Mouse (Mus musculus) heart, embryonic 15.5 days (tissue): Measurements from ENCODE around the gene Rab7b. TPM values are rescaled to one million over a fixed set of nuclear protein-coding genes. Genes with fewer than 3 reads are reported as not detected.

Experiments used
- ATAC-seq: fragments of 200-750 bp; cut with Nextera tagmentation; replicated peaks from 2 replicates; pipeline ENCODE4 v1.8.0; 2017; ENCODE audit warnings: low read depth, moderate TSS enrichment; ENCODE audit not compliant: insufficient number of reproducible peaks, insufficient read depth, low FRiP score
- H3K27ac ChIP-seq: fragments of 300-500 bp; sonication (generic); 2 replicates; pipeline ENCODE4 v1.5.1; 2015; ENCODE audit warnings: mild to moderate bottlenecking, inconsistent platforms
- H3K27me3 ChIP-seq: fragments of 300-500 bp; sonication (generic); 2 replicates; pipeline ENCODE4 v1.6.1; 2015; ENCODE audit warnings: inconsistent platforms
- H3K36me3 ChIP-seq: fragments of 300-500 bp; sonication (generic); 2 replicates; pipeline ENCODE4 v1.6.1; 2015; ENCODE audit warnings: mild to moderate bottlenecking, inconsistent platforms
- H3K4me1 ChIP-seq: fragments of 300-500 bp; sonication (generic); replicated peaks from 2 replicates; pipeline ENCODE4 v1.6.1; 2015; ENCODE audit warnings: inconsistent platforms
- H3K4me2 ChIP-seq: fragments of 300-500 bp; sonication (generic); 2 replicates; pipeline ENCODE4 v1.6.1; 2015; ENCODE audit warnings: inconsistent platforms, mild to moderate bottlenecking, moderate library complexity
- H3K4me3 ChIP-seq: fragments of 300-500 bp; sonication (generic); 2 replicates; pipeline ENCODE4 v1.5.1; 2015; ENCODE audit warnings: mild to moderate bottlenecking, inconsistent platforms
- H3K9ac ChIP-seq: fragments of 300-500 bp; sonication (generic); 2 replicates; pipeline ENCODE4 v1.6.1; 2015; ENCODE audit warnings: mild to moderate bottlenecking, inconsistent platforms
- H3K9me3 ChIP-seq: fragments of 300-500 bp; sonication (generic); replicated peaks from 2 replicates; pipeline ENCODE4 v1.6.1; 2016; ENCODE audit warnings: inconsistent platforms
- WGBS: fragments of 180-500 bp; shearing (Covaris S2); methylation state at CpG from one replicate; pipeline ENCODE4 v1.1.7; 2015; ENCODE audit warnings: mixed read lengths; 5-methylcytosine and 5-hydroxymethylcytosine counted together
- polyA plus RNA-seq: library from polyadenylated mRNA; unstranded; fragments of >200 nt; fragmentation: Nextera tagmentation; extraction: Ambion mirVana; gene quantifications from 2 replicates; pipeline ENCODE4 v1.2.1, GENCODE M21; 2015

Rab7b gene
- polyA plus RNA-seq, 1 experiment from 2014 or later = 3.3 TPM

DNA sequence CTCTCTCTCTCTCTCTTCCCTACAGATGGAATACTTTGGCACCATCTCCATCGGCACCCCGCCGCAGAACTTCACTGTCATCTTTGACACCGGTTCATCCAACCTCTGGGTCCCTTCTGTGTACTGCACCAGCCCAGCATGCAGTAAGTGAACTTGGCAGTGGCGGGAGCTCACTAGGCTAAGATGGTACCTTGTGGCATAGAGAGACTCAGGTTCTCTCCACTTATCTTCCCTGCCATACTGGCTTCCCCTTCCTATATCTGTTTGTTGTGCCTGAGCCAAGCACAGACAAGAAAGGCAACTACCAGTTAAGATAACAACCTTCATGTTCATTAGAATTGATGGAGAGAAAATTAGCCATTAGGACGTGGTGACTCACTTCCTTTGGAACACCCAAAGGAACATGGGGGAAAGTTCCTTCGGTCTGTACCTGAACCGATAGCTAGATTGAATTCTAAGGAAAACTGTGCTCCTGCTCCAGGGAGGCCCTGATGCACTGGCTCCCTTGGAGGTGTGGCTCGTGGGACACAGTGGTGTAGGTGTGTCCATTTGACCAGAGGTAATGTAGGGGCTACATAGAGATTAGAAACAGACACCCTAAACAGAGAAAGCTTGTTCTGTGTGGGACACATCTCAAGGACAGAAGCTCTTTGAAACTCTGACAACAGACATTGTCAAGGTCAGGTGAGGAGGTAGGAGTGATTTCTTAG is 25.1 kb upstream of the Rab7b start:
- Histone ChIP-seq H3K4me1 (no peaks in the 10 kb centered on the region), H3K9me3 (no peaks in the 10 kb centered on the region), H3K27ac (no peak overlapping the region), H3K27me3 (no peaks in the 10 kb centered on the region), H3K36me3 (no peaks in the 10 kb centered on the region), H3K9ac (no peak overlapping the region), H3K4me3 (no peak overlapping the region), H3K4me2 (no peak overlapping the region)
- ATAC-seq = no peak
- 75% methylated on average over 9 of the region's 9 CpGs for WGBS

DNA sequence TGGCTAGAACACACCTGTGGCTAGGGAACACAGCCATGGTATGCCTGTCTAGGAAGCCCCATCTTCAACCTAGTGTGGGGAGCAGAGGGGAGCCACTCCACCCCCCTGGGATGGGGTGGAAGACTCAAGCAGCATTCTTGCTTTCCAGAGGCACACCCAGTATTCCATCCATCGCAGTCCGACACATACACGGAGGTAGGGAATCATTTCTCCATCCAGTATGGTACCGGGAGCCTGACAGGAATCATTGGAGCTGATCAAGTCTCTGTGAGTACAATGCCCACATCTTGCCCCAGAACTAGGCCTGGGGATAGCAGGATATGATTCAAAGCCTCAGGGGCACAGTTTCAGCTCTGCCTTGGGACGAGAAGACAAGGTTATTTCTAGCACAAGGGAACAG is 24.4 kb upstream of the Rab7b start:
- Histone ChIP-seq H3K4me1 (no peaks in the 10 kb centered on the region), H3K27ac (no peak overlapping the region), H3K36me3 (no peaks in the 10 kb centered on the region), H3K4me3 (no peak overlapping the region), H3K9me3 (no peaks in the 10 kb centered on the region), H3K27me3 (no peaks in the 10 kb centered on the region), H3K4me2 (no peak overlapping the region), H3K9ac (no peak overlapping the region)
- WGBS = 81% methylated on average over 5 of the region's 5 CpGs
- no peak for ATAC-seq

DNA sequence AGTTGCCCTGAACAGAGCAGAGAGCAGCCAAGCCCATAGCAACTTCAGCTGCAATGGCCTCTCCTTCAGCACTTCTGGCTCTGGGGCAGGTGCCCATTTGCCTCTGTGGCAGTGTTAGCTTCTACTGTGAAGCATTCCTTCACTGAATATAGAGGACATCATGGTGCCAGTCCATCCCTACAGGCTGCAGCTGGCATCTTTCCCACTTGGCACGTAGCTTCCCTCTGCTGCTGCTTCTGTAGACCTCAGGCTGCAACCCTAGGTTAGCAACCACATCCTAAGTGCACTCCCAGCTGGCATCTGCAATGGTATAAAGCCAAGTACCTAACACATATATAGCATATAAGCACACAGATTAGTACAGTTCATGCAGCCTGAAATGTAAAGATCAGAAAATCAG is 22.6 kb upstream of the Rab7b start:
- no peaks in the 10 kb centered on the region for H3K27me3 ChIP-seq
- no peak overlapping the region for H3K9ac ChIP-seq
- 70% methylated on average over 1 of the region's 1 CpGs for WGBS
- no peak for ATAC-seq
- no peak overlapping the region for H3K4me3 ChIP-seq
- no peaks in the 10 kb centered on the region for H3K4me1 ChIP-seq
- no peaks in the 10 kb centered on the region for H3K36me3 ChIP-seq
- H3K4me2 ChIP-seq = no peak overlapping the region
- no peaks in the 10 kb centered on the region for H3K9me3 ChIP-seq
- H3K27ac ChIP-seq = no peak overlapping the region

DNA sequence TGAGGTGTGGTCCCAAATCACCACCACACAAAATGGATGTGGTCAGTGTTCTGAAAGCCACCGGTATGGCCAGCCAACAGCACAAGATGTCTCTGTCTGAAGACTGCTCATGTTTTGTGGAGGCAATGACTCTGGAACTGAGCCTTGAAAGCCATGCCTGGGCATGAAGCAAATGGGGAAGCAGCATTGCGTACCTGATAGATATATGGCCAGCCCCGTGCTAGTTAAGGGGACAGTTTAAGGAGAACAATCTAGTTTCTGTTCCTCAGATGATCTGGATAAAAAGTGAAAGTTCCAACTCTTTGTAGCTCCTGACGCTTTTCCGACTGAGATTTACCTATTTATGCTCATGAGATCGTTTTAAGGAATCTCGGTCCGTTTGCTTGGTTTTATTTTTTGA is 17.4 kb upstream of the Rab7b start:
- no peaks in the 10 kb centered on the region for H3K4me1 ChIP-seq
- H3K27me3 ChIP-seq = no peaks in the 10 kb centered on the region
- no peaks in the 10 kb centered on the region for H3K36me3 ChIP-seq
- no peak overlapping the region for H3K4me2 ChIP-seq
- no peak overlapping the region for H3K27ac ChIP-seq
- H3K9ac ChIP-seq = no peak overlapping the region
- no peak for ATAC-seq
- H3K9me3 ChIP-seq = no peaks in the 10 kb centered on the region
- WGBS = 85% methylated on average over 8 of the region's 8 CpGs
- H3K4me3 ChIP-seq = no peak overlapping the region

DNA sequence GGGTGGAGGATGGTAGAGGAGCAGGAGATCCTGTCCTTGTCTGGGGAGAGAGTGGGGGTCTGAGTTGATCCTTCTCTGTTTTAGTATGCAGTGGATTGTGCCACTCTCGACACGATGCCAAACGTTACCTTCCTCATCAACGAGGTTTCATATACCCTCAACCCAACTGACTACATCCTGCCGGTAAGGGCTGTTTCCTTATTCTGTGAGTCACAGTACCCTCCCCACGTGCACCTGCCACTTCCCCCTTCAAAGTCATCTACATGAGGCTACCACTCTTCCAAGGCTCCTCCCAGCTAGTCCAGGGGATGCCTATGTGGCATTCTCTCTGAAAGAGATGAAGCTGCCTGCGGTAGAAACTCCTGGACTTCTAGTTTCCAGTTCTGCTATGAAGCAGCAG is 16.1 kb upstream of the Rab7b start:
- WGBS = 69% methylated on average over 7 of the region's 7 CpGs
- Histone ChIP-seq H3K4me3 (no peak overlapping the region), H3K27ac (no peak overlapping the region), H3K36me3 (no peaks in the 10 kb centered on the region), H3K4me2 (no peak overlapping the region), H3K9ac (no peak overlapping the region), H3K27me3 (no peaks in the 10 kb centered on the region), H3K4me1 (no peaks in the 10 kb centered on the region), H3K9me3 (no peaks in the 10 kb centered on the region)
- ATAC-seq = no peak

DNA sequence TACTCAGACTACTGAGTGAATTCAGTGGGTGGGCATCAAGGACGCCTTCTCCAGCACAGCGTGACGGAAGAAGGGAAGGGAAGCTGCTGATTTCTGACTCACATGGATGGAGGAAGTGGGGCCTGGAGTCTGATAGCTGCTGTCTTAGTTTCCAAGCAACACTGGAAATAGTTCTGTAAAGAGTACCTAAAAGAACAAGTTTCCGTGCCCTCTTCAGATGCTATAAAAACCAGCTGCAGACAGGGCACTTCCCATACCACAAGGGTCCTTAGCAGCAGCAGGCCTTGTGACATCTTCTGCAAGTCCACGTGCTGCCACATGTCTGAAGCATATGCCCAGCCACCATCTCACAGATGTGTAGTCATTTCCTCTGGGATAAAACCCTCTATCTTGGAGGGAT is 8.9 kb upstream of the Rab7b start:
- H3K4me2 ChIP-seq = no peak overlapping the region
- WGBS = 59% methylated on average over 5 of the region's 5 CpGs
- no peak overlapping the region for H3K9ac ChIP-seq
- no peaks in the 10 kb centered on the region for H3K4me1 ChIP-seq
- no peak for ATAC-seq
- H3K27ac ChIP-seq = no peak overlapping the region
- no peaks in the 10 kb centered on the region for H3K27me3 ChIP-seq
- no peaks in the 10 kb centered on the region for H3K9me3 ChIP-seq
- H3K4me3 ChIP-seq = no peak overlapping the region
- H3K36me3 ChIP-seq = no peaks in the 10 kb centered on the region

DNA sequence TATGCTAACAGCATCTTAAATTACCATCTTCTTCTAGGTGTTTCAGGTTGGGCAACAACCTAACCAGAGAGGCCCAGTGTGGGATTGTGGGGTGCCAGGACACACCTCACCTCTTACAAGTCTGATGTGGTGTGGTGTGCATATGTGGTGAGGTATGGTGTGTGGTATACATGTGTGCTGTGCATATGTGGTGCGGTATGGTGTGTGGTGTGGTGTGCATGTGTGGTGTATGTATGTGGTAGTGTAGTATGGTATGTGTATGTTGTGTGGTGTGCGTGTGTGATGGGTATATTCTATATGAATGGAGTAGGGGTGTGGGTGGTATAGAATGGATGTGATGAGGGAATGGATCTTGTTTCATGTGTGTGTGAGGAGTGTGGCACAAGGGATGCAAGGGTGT is 756 bp upstream of the Rab7b start:
- Histone ChIP-seq H3K4me2 (no peak overlapping the region), H3K27ac (no peak overlapping the region), H3K9me3 (no peaks in the 10 kb centered on the region), H3K9ac (no peak overlapping the region), H3K27me3 (no peaks in the 10 kb centered on the region), H3K36me3 (no peaks in the 10 kb centered on the region), H3K4me3 (no peak overlapping the region), H3K4me1 (peaks cover 4% of the 10 kb centered on the region; the same call in 1 of the 2 replicates)
- ATAC-seq = no peak
- WGBS = 95% methylated on average over 2 of the region's 2 CpGs

DNA sequence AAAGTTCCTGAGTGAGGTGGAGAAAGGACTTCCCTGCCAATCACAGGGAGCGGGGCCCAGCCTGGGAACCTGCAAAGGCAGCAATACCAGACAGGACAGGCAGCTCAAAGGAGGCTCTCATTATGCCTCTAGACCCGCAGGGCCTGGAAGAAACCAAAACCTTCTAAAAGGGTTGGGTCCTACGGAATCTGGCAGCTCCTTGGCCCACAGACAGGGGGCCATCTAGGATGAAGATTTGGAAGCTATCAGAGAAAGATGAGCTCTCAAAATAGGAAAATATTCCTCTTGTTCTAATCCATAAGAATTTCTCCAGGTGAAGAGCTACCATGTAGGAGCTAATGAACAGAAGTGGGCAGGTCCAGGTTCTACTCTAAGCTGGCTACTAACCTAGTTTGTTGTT is 521 bp downstream of the Rab7b start:
- Histone ChIP-seq H3K27me3 (no peaks in the 10 kb centered on the region), H3K4me1 (peaks cover 4% of the 10 kb centered on the region; the same call in 1 of the 2 replicates), H3K4me2 (no peak overlapping the region), H3K4me3 (no peak overlapping the region), H3K9me3 (no peaks in the 10 kb centered on the region), H3K27ac (no peak overlapping the region), H3K9ac (no peak overlapping the region), H3K36me3 (no peaks in the 10 kb centered on the region)
- 76% methylated on average over 3 of the region's 3 CpGs for WGBS
- no peak for ATAC-seq

DNA sequence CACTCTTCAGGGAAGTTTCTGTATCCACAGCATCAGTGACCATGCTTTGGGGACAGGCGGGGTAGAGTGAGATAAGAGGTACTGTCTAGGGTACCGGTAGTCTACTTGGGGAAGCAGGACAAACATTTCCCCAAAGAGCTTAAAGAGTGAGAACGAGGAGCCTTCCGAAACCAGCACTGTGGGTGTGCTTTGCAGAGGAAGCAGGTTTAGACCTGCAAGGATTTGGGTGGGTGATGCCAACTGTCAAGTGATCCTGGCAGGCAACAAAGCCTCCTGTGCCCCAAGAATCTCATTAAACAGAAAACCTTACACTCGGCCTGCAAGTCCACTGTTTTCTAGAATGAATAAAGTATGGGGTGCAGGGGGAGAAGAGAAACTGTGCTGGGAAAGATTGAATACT is 1.4 kb downstream of the Rab7b start:
- H3K4me2 ChIP-seq = no peak overlapping the region
- H3K27ac ChIP-seq = peak overlapping the region; percentile 2; the same call in 1 of the 2 replicates
- H3K27me3 ChIP-seq = no peaks in the 10 kb centered on the region
- no peaks in the 10 kb centered on the region for H3K36me3 ChIP-seq
- ATAC-seq = no peak
- no peak overlapping the region for H3K9ac ChIP-seq
- no peaks in the 10 kb centered on the region for H3K9me3 ChIP-seq
- H3K4me3 ChIP-seq = no peak overlapping the region
- peaks cover 4% of the 10 kb centered on the region; the same call in 1 of the 2 replicates for H3K4me1 ChIP-seq
- 74% methylated on average over 5 of the region's 5 CpGs for WGBS

DNA sequence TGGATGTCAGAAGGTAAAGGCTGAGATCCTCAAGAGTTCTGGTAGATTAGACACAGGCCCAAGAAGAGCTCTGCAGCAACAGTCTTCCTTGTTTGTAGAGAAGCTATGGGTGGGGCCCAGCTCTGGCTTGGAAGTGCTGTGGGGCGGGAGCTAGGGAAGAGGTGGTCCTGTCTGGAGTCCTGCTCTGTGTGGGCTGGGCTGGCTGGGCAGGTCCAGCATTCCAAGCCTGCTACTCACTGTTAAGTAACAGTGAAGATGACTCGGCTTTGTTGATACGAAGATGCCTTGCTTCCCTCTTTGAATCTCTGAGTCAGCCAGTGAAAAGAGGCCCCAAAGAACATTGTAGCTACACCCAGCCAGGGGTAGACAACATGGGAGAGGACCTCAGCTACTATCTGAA is 1.9 kb downstream of the Rab7b start:
- no peak overlapping the region for H3K9ac ChIP-seq
- 30% methylated on average over 3 of the region's 3 CpGs for WGBS
- H3K36me3 ChIP-seq = no peaks in the 10 kb centered on the region
- no peaks in the 10 kb centered on the region for H3K27me3 ChIP-seq
- peaks cover 4% of the 10 kb centered on the region; the same call in 1 of the 2 replicates for H3K4me1 ChIP-seq
- no peak overlapping the region for H3K4me2 ChIP-seq
- H3K27ac ChIP-seq = peak overlapping the region; percentile 2; the same call in 1 of the 2 replicates
- peak; percentile 77; the same call in 1 of the 2 replicates for ATAC-seq
- no peaks in the 10 kb centered on the region for H3K9me3 ChIP-seq
- H3K4me3 ChIP-seq = no peak overlapping the region

DNA sequence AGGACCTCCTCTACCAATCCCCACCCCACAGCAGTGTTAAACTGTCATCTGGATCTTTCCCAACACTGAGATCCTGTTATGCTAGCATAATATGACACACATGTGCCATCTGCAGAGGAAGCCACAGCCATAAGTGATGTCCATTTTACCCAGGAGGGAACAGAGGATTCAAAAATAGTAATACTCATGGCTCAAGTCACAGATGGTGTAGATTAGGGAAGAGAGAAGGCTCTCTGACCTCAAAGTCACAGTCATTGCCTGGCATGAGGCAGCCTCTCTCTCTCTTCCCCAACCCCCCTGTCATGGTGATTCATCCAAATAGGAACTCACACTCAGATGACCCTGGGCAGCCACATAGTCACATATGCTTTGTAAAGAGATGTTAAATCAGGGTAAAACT is 2.9 kb downstream of the Rab7b start:
- Histone ChIP-seq H3K27ac (no peak overlapping the region), H3K36me3 (no peaks in the 10 kb centered on the region), H3K9ac (no peak overlapping the region), H3K4me1 (peaks cover 5% of the 10 kb centered on the region), H3K27me3 (no peaks in the 10 kb centered on the region), H3K4me3 (no peak overlapping the region), H3K9me3 (no peaks in the 10 kb centered on the region), H3K4me2 (no peak overlapping the region)
- ATAC-seq = no peak

DNA sequence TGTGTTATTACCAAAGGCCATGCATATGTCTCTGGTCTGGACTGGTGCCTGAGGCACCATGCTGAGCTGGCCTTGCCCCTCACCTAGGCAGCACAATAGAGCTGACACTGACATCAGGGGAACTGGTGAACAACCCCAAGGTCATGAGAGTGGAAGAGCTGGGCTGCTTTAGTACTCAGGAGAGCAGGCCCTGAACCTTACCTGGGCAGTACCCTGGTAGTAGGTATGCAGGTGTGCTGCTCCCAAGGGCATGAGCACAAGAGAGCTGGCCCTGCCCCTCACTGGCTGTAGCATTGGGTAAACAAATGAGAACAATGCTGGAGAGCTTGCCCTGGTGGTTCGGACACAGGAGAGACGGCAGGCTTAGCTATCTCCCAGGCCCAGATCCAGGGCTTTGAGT is 6.8 kb downstream of the Rab7b start:
- H3K4me1 ChIP-seq = peaks cover 8% of the 10 kb centered on the region
- 68% methylated on average over 2 of the region's 2 CpGs for WGBS
- H3K36me3 ChIP-seq = no peaks in the 10 kb centered on the region
- H3K27me3 ChIP-seq = no peaks in the 10 kb centered on the region
- ATAC-seq = no peak
- no peak overlapping the region for H3K4me3 ChIP-seq
- no peak overlapping the region for H3K4me2 ChIP-seq
- H3K27ac ChIP-seq = no peak overlapping the region
- H3K9me3 ChIP-seq = no peaks in the 10 kb centered on the region
- H3K9ac ChIP-seq = no peak overlapping the region
